Mouse (Mus musculus) macrophage (primary cell): ENCODE data around the gene Hras. TPM values are rescaled to one million over a fixed set of nuclear protein-coding genes. Genes with fewer than 3 reads are reported as not detected.

Experiments
- H3K27ac ChIP-seq: fragments of 350-480 bp; formaldehyde crosslinking; 2 replicates; pipeline ENCODE4 v1.9.0; 2021
- H3K36me3 ChIP-seq: fragments of 350-480 bp; formaldehyde crosslinking; 2 replicates; pipeline ENCODE4 v1.9.0; 2021; ENCODE audit errors: inconsistent target
- H3K4me3 ChIP-seq: fragments of 350-480 bp; formaldehyde crosslinking; 2 replicates; pipeline ENCODE4 v1.9.0; 2021; ENCODE audit errors: inconsistent target
- H3K79me2 ChIP-seq: fragments of 350-480 bp; formaldehyde crosslinking; 2 replicates; pipeline ENCODE4 v1.9.0; 2021; ENCODE audit errors: inconsistent target
- WGBS: methylation state at CpG from one replicate; pipeline ENCODE4 v1.1.7; 2026; ENCODE audit warnings: inconsistent platforms; ENCODE audit not compliant: missing documents; 5-methylcytosine and 5-hydroxymethylcytosine counted together
- polyA plus RNA-seq: library from polyadenylated mRNA; stranded (reverse); fragments of 250-400 nt; gene quantifications from 3 replicates; pipeline ENCODE4 v1.2.4, GENCODE M21; 2018; ENCODE audit warnings: inconsistent platforms

The Hras gene
- polyA plus RNA-seq, 1 experiment from 2014 or later = 31.1 TPM

GRCm38 (mm10) chr7:141145403-141145802 is 48.4 kb downstream of the Hras start:
- Histone ChIP-seq H3K27ac (no peak overlapping the region), H3K4me3 (no peak overlapping the region), H3K36me3 (peaks cover 15% of the 10 kb centered on the region; the same call in 1 of the 2 replicates), H3K79me2 (no peaks in the 10 kb centered on the region)
- 76% methylated on average over 1 of the region's 1 CpGs for whole genome bisulfite sequencing

- H3K79me2 ChIP-seq = no peaks in the 10 kb centered on the region
- peaks cover 15% of the 10 kb centered on the region; the same call in 1 of the 2 replicates for H3K36me3 ChIP-seq
- no peak overlapping the region for H3K27ac ChIP-seq
- H3K4me3 ChIP-seq = no peak overlapping the region
- 22% methylated on average over 3 of the region's 3 CpGs for WGBS
These were observed 49.2 kb downstream of the Hras start for GRCm38 (mm10) chr7:141144650-141145049.

- H3K79me2 ChIP-seq = no peaks in the 10 kb centered on the region
- H3K36me3 ChIP-seq = peaks cover 12% of the 10 kb centered on the region; the same call in 1 of the 2 replicates
- 86% methylated on average over 2 of the region's 2 CpGs for WGBS
- H3K4me3 ChIP-seq = no peak overlapping the region
- H3K27ac ChIP-seq = no peak overlapping the region
These were observed 49.9 kb downstream of the Hras start for GRCm38 (mm10) chr7:141143861-141144260.

- Histone ChIP-seq H3K27ac (no peak overlapping the region), H3K79me2 (no peaks in the 10 kb centered on the region), H3K4me3 (no peak overlapping the region), H3K36me3 (peaks cover 8% of the 10 kb centered on the region; the same call in 1 of the 2 replicates)
- 59% methylated on average over 5 of the region's 5 CpGs for WGBS
These were observed 50.7 kb downstream of the Hras start for GRCm38 (mm10) chr7:141143112-141143511.

GRCm38 (mm10) chr7:141141326-141141725 is 52.5 kb downstream of the Hras start:
- no peak overlapping the region for H3K27ac ChIP-seq
- H3K79me2 ChIP-seq = no peaks in the 10 kb centered on the region
- 98% methylated on average over 3 of the region's 4 CpGs for WGBS
- peaks cover 7% of the 10 kb centered on the region; the same call in 1 of the 2 replicates for H3K36me3 ChIP-seq
- no peak overlapping the region for H3K4me3 ChIP-seq

Other genes starting within 250 kb of the Hras start
- 0.30 to 1.0 TPM in 2 of 3 replicates, not detected in the other for gene Ifitm5, start 243.7 kb downstream of the Hras start, polyA plus RNA-seq
- 0.87 TPM in 1 of 3 replicates, not detected in the others for gene Gm45717, start 238.1 kb downstream of the Hras start, polyA plus RNA-seq
- gene Ifitm2, start 238.0 kb downstream of the Hras start, polyA plus RNA-seq = 471 to 1,093 TPM (median 749 TPM) in 3 replicates
- 4.7 to 18.2 TPM (median 4.8 TPM) in 3 replicates for gene Ifitm1, start 226.8 kb downstream of the Hras start, polyA plus RNA-seq
- gene Ifitm3, start 183.2 kb downstream of the Hras start, polyA plus RNA-seq = 596 to 2,531 TPM (median 1,114 TPM) in 3 replicates
- 4.1 to 21.4 TPM (median 7.4 TPM) in 3 replicates for gene Ifitm6, start 176.1 kb downstream of the Hras start, polyA plus RNA-seq
- gene Gm17387, start 164.9 kb downstream of the Hras start, polyA plus RNA-seq = not detected in 3 replicates
- gene B4galnt4, start 132.9 kb downstream of the Hras start, polyA plus RNA-seq = not detected in 3 replicates
- gene Pkp3, start 115.8 kb downstream of the Hras start, polyA plus RNA-seq = not detected in 3 replicates
- 0.50 to 2.0 TPM (median 0.58 TPM) in 3 replicates for gene Sigirr, start 93.4 kb downstream of the Hras start, polyA plus RNA-seq
- not detected in 3 replicates for gene Ano9, start 76.2 kb downstream of the Hras start, polyA plus RNA-seq
- gene Ptdss2, start 71.6 kb downstream of the Hras start, polyA plus RNA-seq = 12.0 to 19.0 TPM (median 15.6 TPM) in 3 replicates
- gene Rnh1, start 21.1 kb downstream of the Hras start, polyA plus RNA-seq = 93.2 to 290 TPM (median 289 TPM) in 3 replicates
- gene Lrrc56, start 152 bp upstream of the Hras start, polyA plus RNA-seq = 1.2 to 3.9 TPM (median 2.3 TPM) in 3 replicates
- gene Lmntd2, start 20.1 kb upstream of the Hras start, polyA plus RNA-seq = not detected in 3 replicates
- 0.60 to 3.0 TPM (median 2.4 TPM) in 3 replicates for gene Rassf7, start 21.9 kb upstream of the Hras start, polyA plus RNA-seq
- gene Phrf1, start 34.8 kb upstream of the Hras start, polyA plus RNA-seq = 36.7 to 44.4 TPM (median 42.6 TPM) in 3 replicates
- gene Irf7, start 72.5 kb upstream of the Hras start, polyA plus RNA-seq = 119 to 344 TPM (median 190 TPM) in 3 replicates
- not detected in 3 replicates for gene Cdhr5, start 82.8 kb upstream of the Hras start, polyA plus RNA-seq
- not detected in 3 replicates for gene Sct, start 85.1 kb upstream of the Hras start, polyA plus RNA-seq
- 0.09 TPM in 1 of 3 replicates, not detected in the others for gene Drd4, start 98.0 kb upstream of the Hras start, polyA plus RNA-seq
- 14.6 to 16.7 TPM (median 16.5 TPM) in 3 replicates for gene Deaf1, start 133.7 kb upstream of the Hras start, polyA plus RNA-seq
- 10.2 to 25.3 TPM (median 18.7 TPM) in 3 replicates for gene Tmem80, start 133.7 kb upstream of the Hras start, polyA plus RNA-seq
- not detected in 3 replicates for gene Eps8l2, start 144.9 kb upstream of the Hras start, polyA plus RNA-seq
- 238 to 467 TPM (median 415 TPM) in 3 replicates for gene Taldo1, start 198.2 kb upstream of the Hras start, polyA plus RNA-seq
- 8.0 to 25.6 TPM (median 17.6 TPM) in 3 replicates for gene Gatd1, start 220.1 kb upstream of the Hras start, polyA plus RNA-seq
- not detected in 3 replicates for gene Cend1, start 235.5 kb upstream of the Hras start, polyA plus RNA-seq
- 12.7 to 36.5 TPM (median 27.8 TPM) in 3 replicates for gene Slc25a22, start 243.9 kb upstream of the Hras start, polyA plus RNA-seq